Mouse (Mus musculus): ENCODE results near the gene Cdk2ap1. TPM values are rescaled to one million over a fixed set of nuclear protein-coding genes. Genes with fewer than 3 reads are reported as not detected.
"Not testable (repeated sequence)": the region's sequence is repeated elsewhere in the genome, so short reads cannot be mapped to it uniquely, and the experiment has no call there.

Cdk2ap1 gene
- total and polyA plus RNA-seq, 2 experiments from 2014 or later = 65.0 to 164 TPM

DNA sequence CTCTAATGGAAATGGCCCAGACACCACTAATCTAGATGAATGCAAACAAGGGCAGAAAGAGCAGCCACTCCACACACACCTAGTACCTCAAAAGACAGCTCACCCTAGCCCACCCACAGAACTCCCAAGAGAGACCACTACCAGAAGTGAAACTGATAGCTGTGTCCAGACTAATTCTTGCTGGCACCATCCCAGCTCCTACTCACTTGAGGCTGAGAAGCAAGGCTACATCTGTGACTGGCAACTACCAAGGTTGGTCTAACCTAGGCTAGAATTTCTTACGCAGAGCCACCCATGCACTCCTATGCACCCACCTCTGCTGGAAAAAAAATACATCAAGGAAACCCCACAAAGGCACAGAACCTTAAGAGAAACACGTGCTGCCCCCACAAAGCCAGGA lies 12.5 kb downstream of the Cdk2ap1 start:
- DNase-seq (ENCODE audit: low spot score) (peak; percentile 26), ATAC-seq (ENCODE audit: low FRiP score) (no peak)
- no peak for TF ChIP-seq CTCF (IDR thresholded peaks at IDR 0.05)
- no peak overlapping the region for H3K9ac ChIP-seq (replicated peaks; ENCODE audit: low read length, poor library complexity, severe bottlenecking)
- peaks cover 17% of the 10 kb centered on the region; the same call in 1 of the 2 replicates for H3K36me3 ChIP-seq (ENCODE audit: insufficient read depth, low read length)
- WGBS = 60% methylated on average over 2 of the region's 2 CpGs
- no peak overlapping the region for H3K4me3 ChIP-seq (ENCODE audit: low read depth, low read length)
- H3K27ac ChIP-seq (ENCODE audit: low read depth, low read length) = peak overlapping the region; percentile 94
- H3K9me3 ChIP-seq (ENCODE audit: low read length) = no peaks in the 10 kb centered on the region
- H3K27me3 ChIP-seq (ENCODE audit: insufficient read depth, low read length) = no peaks in the 10 kb centered on the region
- H3K4me1 ChIP-seq (ENCODE audit: insufficient read depth, low read length) = peaks cover 11% of the 10 kb centered on the region
- H3K4me2 ChIP-seq (ENCODE audit: low read depth, low read length, poor library complexity, severe bottlenecking) = peak overlapping the region; percentile 89

GRCm38 (mm10) chr5:124349196-124349595 lies 13.7 kb downstream of the Cdk2ap1 start:
- Histone ChIP-seq H3K4me3 (ENCODE audit: low read depth, low read length) (no peak overlapping the region), H3K9me3 (ENCODE audit: low read length) (no peaks in the 10 kb centered on the region), H3K9ac (replicated peaks; ENCODE audit: low read length, poor library complexity, severe bottlenecking) (no peak overlapping the region), H3K27ac (ENCODE audit: low read depth, low read length) (peak overlapping the region; percentile 55; the same call in 1 of the 2 replicates), H3K4me1 (ENCODE audit: insufficient read depth, low read length) (peaks cover 11% of the 10 kb centered on the region), H3K36me3 (ENCODE audit: insufficient read depth, low read length) (peaks cover 22% of the 10 kb centered on the region; the same call in 1 of the 2 replicates), H3K27me3 (ENCODE audit: insufficient read depth, low read length) (no peaks in the 10 kb centered on the region), H3K4me2 (ENCODE audit: low read depth, low read length, poor library complexity, severe bottlenecking) (peak overlapping the region; percentile 15; the same call in 1 of the 2 replicates)
- peak; percentile 57 for DNase-seq (ENCODE audit: low spot score)
- 84% methylated on average over 17 of the region's 17 CpGs for WGBS
- ATAC-seq (ENCODE audit: low FRiP score) = no peak
- TF ChIP-seq CTCF (IDR thresholded peaks at IDR 0.05) = no peak

DNA sequence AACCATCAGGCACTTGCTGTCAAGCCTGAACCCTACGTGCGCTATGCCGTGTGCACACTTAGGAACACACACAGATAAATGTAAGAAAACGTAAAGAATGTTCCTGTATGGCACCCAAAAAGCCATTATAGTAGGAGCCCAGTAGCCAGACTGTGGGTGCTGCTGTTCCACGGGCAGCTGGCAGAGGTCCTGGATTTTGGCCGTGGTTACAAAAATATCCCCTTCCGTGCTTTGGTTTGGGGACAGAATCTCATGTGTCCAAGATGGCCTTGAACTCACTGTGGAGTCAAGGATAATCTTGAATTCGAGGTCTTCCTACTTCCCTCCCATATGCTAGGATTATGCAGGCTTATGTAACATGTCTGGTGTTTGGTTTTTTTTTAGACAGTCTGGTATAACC lies 20.0 kb downstream of the Cdk2ap1 start:
- WGBS = 78% methylated on average over 8 of the region's 8 CpGs
- 0 out of 2 replicates have a peak, but pooled peaks cover 15% of the 10 kb centered on the region for H3K36me3 ChIP-seq (ENCODE audit: insufficient read depth, low read length)
- H3K27ac ChIP-seq (ENCODE audit: low read depth, low read length) = no peak overlapping the region

GRCm38 (mm10) chr5:124341753-124342339 lies 21.0 kb downstream of the Cdk2ap1 start:
- not testable (repeated sequence) for ATAC-seq (ENCODE audit: low FRiP score)

More for the DNA sequence above, 20.0 kb downstream of the Cdk2ap1 start:
- no peak for TF ChIP-seq CTCF (IDR thresholded peaks at IDR 0.05)
- Histone ChIP-seq H3K27me3 (ENCODE audit: insufficient read depth, low read length) (no peaks in the 10 kb centered on the region), H3K9ac (replicated peaks; ENCODE audit: low read length, poor library complexity, severe bottlenecking) (no peak overlapping the region), H3K4me1 (ENCODE audit: insufficient read depth, low read length) (no peaks in the 10 kb centered on the region), H3K4me3 (ENCODE audit: low read depth, low read length) (no peak overlapping the region), H3K4me2 (ENCODE audit: low read depth, low read length, poor library complexity, severe bottlenecking) (no peak overlapping the region), H3K9me3 (ENCODE audit: low read length) (no peaks in the 10 kb centered on the region)
- ATAC-seq (ENCODE audit: low FRiP score) = no peak
- no peak for DNase-seq (ENCODE audit: low spot score)

GRCm38 (mm10) chr5:124338791-124339190 lies 24.1 kb downstream of the Cdk2ap1 start:
- DNase-seq (ENCODE audit: low spot score) = no peak
- WGBS = 90% methylated on average over 8 of the region's 8 CpGs
- Histone ChIP-seq H3K4me3 (ENCODE audit: low read depth, low read length) (no peak overlapping the region), H3K36me3 (ENCODE audit: insufficient read depth, low read length) (0 out of 2 replicates have a peak, but pooled peaks cover 8% of the 10 kb centered on the region), H3K27me3 (ENCODE audit: insufficient read depth, low read length) (no peaks in the 10 kb centered on the region), H3K4me2 (ENCODE audit: low read depth, low read length, poor library complexity, severe bottlenecking) (no peak overlapping the region), H3K9ac (replicated peaks; ENCODE audit: low read length, poor library complexity, severe bottlenecking) (no peak overlapping the region), H3K27ac (ENCODE audit: low read depth, low read length) (0 out of 2 replicates have a peak overlapping the region, but pooled peaks have one; percentile 38), H3K4me1 (ENCODE audit: insufficient read depth, low read length) (no peaks in the 10 kb centered on the region), H3K9me3 (ENCODE audit: low read length) (no peaks in the 10 kb centered on the region)
- no peak for ATAC-seq (ENCODE audit: low FRiP score)
- TF ChIP-seq CTCF (IDR thresholded peaks at IDR 0.05) = no peak

More at GRCm38 (mm10) chr5:124341753-124342339, 21.0 kb downstream of the Cdk2ap1 start:
- 70% methylated on average over 6 of the region's 6 CpGs for WGBS
- DNase-seq (ENCODE audit: low spot score); H3K27ac ChIP-seq (ENCODE audit: low read depth, low read length); H3K4me3 ChIP-seq (ENCODE audit: low read depth, low read length); H3K27me3 ChIP-seq (ENCODE audit: insufficient read depth, low read length); H3K4me1 ChIP-seq (ENCODE audit: insufficient read depth, low read length); H3K9ac ChIP-seq (replicated peaks; ENCODE audit: low read length, poor library complexity, severe bottlenecking); H3K4me2 ChIP-seq (ENCODE audit: low read depth, low read length, poor library complexity, severe bottlenecking); H3K9me3 ChIP-seq (ENCODE audit: low read length): not testable (repeated sequence)
- H3K36me3 ChIP-seq (ENCODE audit: insufficient read depth, low read length) = 0 out of 2 replicates have a peak, but pooled peaks cover 15% of the 10 kb centered on the region
- TF ChIP-seq CTCF (IDR thresholded peaks at IDR 0.05) = peak; percentile 26; the same call in 1 of the 2 replicates

DNA sequence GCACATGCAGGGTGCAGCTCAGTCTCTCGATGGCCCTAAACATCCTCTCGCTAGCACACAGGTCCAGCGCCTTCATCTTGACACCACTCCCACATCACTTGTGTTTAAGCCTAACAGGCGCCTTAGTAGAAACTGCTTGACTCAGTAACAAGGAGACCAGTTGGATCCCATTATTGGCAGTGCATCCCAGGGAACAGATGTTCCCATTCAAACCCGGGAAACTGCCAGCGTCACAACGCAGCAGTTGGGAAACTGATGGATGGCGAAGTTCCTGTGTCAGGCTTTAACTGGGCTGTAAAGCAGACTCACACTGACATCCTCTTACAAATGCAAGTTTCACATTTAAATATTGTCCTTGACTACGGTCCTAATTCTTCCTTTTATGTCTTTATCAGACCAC lies 25.0 kb downstream of the Cdk2ap1 start:
- TF ChIP-seq CTCF (IDR thresholded peaks at IDR 0.05) = no peak
- no peaks in the 10 kb centered on the region for H3K9me3 ChIP-seq (ENCODE audit: low read length)
- no peak for ATAC-seq (ENCODE audit: low FRiP score)

More for the DNA sequence above, 25.0 kb downstream of the Cdk2ap1 start:
- no peaks in the 10 kb centered on the region for H3K4me1 ChIP-seq (ENCODE audit: insufficient read depth, low read length)
- H3K27ac ChIP-seq (ENCODE audit: low read depth, low read length) = no peak overlapping the region
- H3K4me3 ChIP-seq (ENCODE audit: low read depth, low read length) = no peak overlapping the region
- DNase-seq (ENCODE audit: low spot score) = peak; percentile 55
- H3K9ac ChIP-seq (replicated peaks; ENCODE audit: low read length, poor library complexity, severe bottlenecking) = no peak overlapping the region
- no peak overlapping the region for H3K4me2 ChIP-seq (ENCODE audit: low read depth, low read length, poor library complexity, severe bottlenecking)
- 0 out of 2 replicates have a peak, but pooled peaks cover 8% of the 10 kb centered on the region for H3K36me3 ChIP-seq (ENCODE audit: insufficient read depth, low read length)
- H3K27me3 ChIP-seq (ENCODE audit: insufficient read depth, low read length) = no peaks in the 10 kb centered on the region
- WGBS = 59% methylated on average over 9 of the region's 9 CpGs
